Mouse (Mus musculus): ENCODE data around the gene Trim44.

- TF ChIP-seq POLR2A (IDR thresholded peaks at IDR 0.05; ENCODE audit: extremely low read depth, insufficient read depth, low read length) = no peak
- no peak for TF ChIP-seq CTCF (IDR thresholded peaks at IDR 0.05; ENCODE audit: extremely low read depth, insufficient read depth, low read length)
Observed at GRCm38 (mm10) chr2:102341429-102341828, 66.2 kb downstream of the Trim44 start.
